Mouse (Mus musculus): Measurements from ENCODE around the gene Mphosph9. TPM values are rescaled to one million over a fixed set of nuclear protein-coding genes. Genes with fewer than 3 reads are reported as not detected.
A peak's percentile ranks its signal among the peaks of the same experiment; 100 is the strongest.

The Mphosph9 gene
- polyA plus RNA-seq, 1 experiment: 3.1 TPM

DNA sequence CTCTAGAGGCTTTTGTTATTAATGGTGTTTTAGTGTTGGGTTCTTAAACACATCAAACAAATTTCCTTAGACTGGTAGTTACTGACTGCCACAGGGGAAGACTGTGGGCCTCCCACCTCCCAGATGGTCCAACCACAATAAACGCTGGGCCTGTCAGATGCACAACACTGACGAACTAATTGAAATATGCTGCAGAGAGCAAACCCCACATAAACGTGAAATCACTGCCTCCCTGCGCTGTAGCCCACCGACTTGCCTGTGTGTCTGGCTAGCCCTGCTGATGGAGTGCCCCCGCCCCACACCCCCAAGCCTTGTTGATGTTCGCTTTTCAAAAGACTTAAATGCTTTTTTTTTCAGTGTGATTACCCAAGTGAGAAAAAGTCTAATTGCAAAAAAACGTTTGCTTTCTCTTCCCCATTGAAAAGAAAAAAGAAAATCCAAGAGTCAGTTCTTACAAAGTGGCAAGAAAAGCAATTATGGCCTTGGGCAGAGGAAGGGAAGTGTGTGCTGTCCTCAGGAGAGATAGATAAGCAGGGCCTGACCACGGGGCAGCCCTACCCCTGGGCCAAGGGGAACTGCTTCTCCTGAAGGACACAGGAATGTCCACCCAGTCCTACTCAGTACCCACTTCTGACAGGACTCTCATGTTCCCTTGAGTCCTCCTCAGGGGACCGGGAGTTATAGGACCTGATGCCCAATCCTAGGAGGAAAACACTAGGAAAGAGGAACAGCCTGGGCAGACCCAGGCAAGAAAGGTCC lies 85.9 kb downstream of the Mphosph9 start:
- H3K27ac ChIP-seq (ENCODE audit: insufficient read depth, low read depth, low read length): no peak overlapping the region
- no peak for TF ChIP-seq POLR2A (IDR thresholded peaks at IDR 0.05; ENCODE audit: low read depth, low read length)
- no peak for TF ChIP-seq CTCF (conservative IDR thresholded peaks at IDR 0.05; ENCODE audit: insufficient read depth, insufficient read length, low read depth, low read length)
- no peak for DNase-seq
- no peaks in the 10 kb centered on the region for H3K27me3 ChIP-seq (replicated peaks; ENCODE audit: control insufficient read depth, insufficient read depth, low read length)
- no peak overlapping the region for H3K4me3 ChIP-seq (ENCODE audit: insufficient read depth, low read depth, low read length)
- no peaks in the 10 kb centered on the region for H3K36me3 ChIP-seq (ENCODE audit: control insufficient read depth, insufficient read depth, low read length)
- 58% methylated on average over 10 of the region's 10 CpGs for WGBS
- H3K4me1 ChIP-seq (ENCODE audit: control insufficient read depth, insufficient read depth, low read length): peaks cover 3% of the 10 kb centered on the region; the same call in 1 of the 2 replicates

DNA sequence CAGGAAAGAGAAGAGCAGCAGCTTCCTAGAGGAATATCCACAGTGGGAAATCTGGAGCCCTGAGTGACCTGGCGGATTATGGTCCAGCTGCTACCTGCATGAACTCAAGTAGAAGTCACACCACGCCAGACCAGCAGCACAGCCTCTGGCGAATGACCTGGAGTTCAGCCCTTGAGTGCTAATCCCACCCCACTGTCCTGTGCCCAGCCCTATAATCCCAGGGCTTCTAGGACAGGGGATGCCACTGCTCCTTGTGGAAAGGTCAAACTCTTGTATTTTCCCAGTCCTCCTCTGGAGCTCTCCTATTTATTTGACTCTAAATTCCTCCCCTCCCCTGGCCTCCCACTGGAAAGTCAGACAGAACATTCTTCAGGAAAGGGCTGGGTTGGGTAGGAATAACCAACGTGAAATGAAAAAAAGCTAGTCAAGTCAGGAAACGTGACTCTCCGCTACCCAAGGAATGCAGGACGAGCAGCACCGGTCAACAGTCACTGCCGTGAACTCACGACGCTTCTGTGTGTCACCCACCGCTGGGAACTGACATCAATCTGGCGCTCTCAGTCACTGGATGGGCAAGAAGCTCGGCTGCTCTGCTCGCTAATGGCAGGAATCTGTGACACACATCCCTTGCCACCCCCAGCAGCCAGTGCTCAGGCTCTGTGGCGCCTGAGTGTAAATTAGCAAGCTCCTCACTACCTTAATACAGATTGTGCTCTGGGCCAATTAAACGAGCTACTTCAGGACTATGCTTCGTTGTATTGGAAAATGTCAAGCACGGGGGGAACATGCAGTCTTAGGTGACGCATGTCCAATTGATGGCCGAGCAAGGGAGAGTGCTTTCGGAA lies 86.7 kb downstream of the Mphosph9 start:
- H3K27me3 ChIP-seq (replicated peaks; ENCODE audit: control insufficient read depth, insufficient read depth, low read length): no peaks in the 10 kb centered on the region
- H3K27ac ChIP-seq (ENCODE audit: insufficient read depth, low read depth, low read length): no peak overlapping the region
- WGBS: 42% methylated on average over 22 of the region's 22 CpGs
- no peak overlapping the region for H3K4me3 ChIP-seq (ENCODE audit: insufficient read depth, low read depth, low read length)
- peaks cover 8% of the 10 kb centered on the region for H3K4me1 ChIP-seq (ENCODE audit: control insufficient read depth, insufficient read depth, low read length)
- H3K36me3 ChIP-seq (ENCODE audit: control insufficient read depth, insufficient read depth, low read length): no peaks in the 10 kb centered on the region
- TF ChIP-seq POLR2A (IDR thresholded peaks at IDR 0.05; ENCODE audit: low read depth, low read length): no peak
- TF ChIP-seq CTCF (conservative IDR thresholded peaks at IDR 0.05; ENCODE audit: insufficient read depth, insufficient read length, low read depth, low read length): no peak
- peak; percentile 73 for DNase-seq

GRCm38 (mm10) chr5:124236180-124236579 lies 91.6 kb downstream of the Mphosph9 start:
- no peaks in the 10 kb centered on the region for H3K36me3 ChIP-seq (ENCODE audit: control insufficient read depth, insufficient read depth, low read length)
- DNase-seq: peak; percentile 94
- H3K27ac ChIP-seq (ENCODE audit: insufficient read depth, low read depth, low read length): peak overlapping the region; percentile 39; the same call in 1 of the 2 replicates
- WGBS: 31% methylated on average over 4 of the region's 4 CpGs
- H3K4me3 ChIP-seq (ENCODE audit: insufficient read depth, low read depth, low read length): no peak overlapping the region
- peaks cover 9% of the 10 kb centered on the region for H3K4me1 ChIP-seq (ENCODE audit: control insufficient read depth, insufficient read depth, low read length)
- no peaks in the 10 kb centered on the region for H3K27me3 ChIP-seq (replicated peaks; ENCODE audit: control insufficient read depth, insufficient read depth, low read length)
- TF ChIP-seq CTCF (conservative IDR thresholded peaks at IDR 0.05; ENCODE audit: insufficient read depth, insufficient read length, low read depth, low read length): no peak
- no peak for TF ChIP-seq POLR2A (IDR thresholded peaks at IDR 0.05; ENCODE audit: low read depth, low read length)

DNA sequence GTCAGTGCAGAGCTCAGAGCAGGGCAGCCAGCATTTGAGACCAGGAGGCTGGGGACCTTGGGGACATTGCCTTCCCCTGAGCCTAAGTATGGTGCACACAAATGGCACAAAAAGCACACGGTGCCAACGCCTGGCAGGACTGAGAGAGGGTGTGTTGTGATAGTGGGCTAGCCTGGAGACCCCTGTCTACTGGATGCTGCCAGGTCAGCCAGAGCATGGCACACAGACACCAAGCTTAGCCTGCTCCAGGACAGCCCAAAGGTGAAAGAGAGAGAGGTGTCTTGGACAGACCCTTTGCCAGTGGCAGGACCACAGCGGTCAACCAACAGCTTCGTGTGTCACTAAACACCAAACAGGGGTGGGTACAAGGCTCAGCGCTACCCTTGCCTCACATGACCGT lies 93.0 kb downstream of the Mphosph9 start:
- Histone ChIP-seq H3K27ac (ENCODE audit: insufficient read depth, low read depth, low read length) (no peak overlapping the region), H3K27me3 (replicated peaks; ENCODE audit: control insufficient read depth, insufficient read depth, low read length) (no peaks in the 10 kb centered on the region), H3K4me3 (ENCODE audit: insufficient read depth, low read depth, low read length) (no peak overlapping the region), H3K36me3 (ENCODE audit: control insufficient read depth, insufficient read depth, low read length) (no peaks in the 10 kb centered on the region), H3K4me1 (ENCODE audit: control insufficient read depth, insufficient read depth, low read length) (peaks cover 8% of the 10 kb centered on the region)
- TF ChIP-seq POLR2A (IDR thresholded peaks at IDR 0.05; ENCODE audit: low read depth, low read length) (no peak), CTCF (conservative IDR thresholded peaks at IDR 0.05; ENCODE audit: insufficient read depth, insufficient read length, low read depth, low read length) (no peak)
- no peak for DNase-seq
- WGBS: 95% methylated on average over 6 of the region's 6 CpGs

- H3K27ac ChIP-seq (ENCODE audit: insufficient read depth, low read depth, low read length): no peak overlapping the region
- H3K27me3 ChIP-seq (replicated peaks; ENCODE audit: control insufficient read depth, insufficient read depth, low read length): no peaks in the 10 kb centered on the region
- DNase-seq: peak; percentile 34
- WGBS: 52% methylated on average over 12 of the region's 12 CpGs
- TF ChIP-seq CTCF (conservative IDR thresholded peaks at IDR 0.05; ENCODE audit: insufficient read depth, insufficient read length, low read depth, low read length) (no peak), POLR2A (IDR thresholded peaks at IDR 0.05; ENCODE audit: low read depth, low read length) (no peak)
- H3K4me1 ChIP-seq (ENCODE audit: control insufficient read depth, insufficient read depth, low read length): peaks cover 8% of the 10 kb centered on the region
- no peak overlapping the region for H3K4me3 ChIP-seq (ENCODE audit: insufficient read depth, low read depth, low read length)
- no peaks in the 10 kb centered on the region for H3K36me3 ChIP-seq (ENCODE audit: control insufficient read depth, insufficient read depth, low read length)
Observed at GRCm38 (mm10) chr5:124233874-124234661, 93.7 kb downstream of the Mphosph9 start.

- no peak for DNase-seq
- Histone ChIP-seq H3K27ac (ENCODE audit: insufficient read depth, low read depth, low read length) (no peak overlapping the region), H3K4me1 (ENCODE audit: control insufficient read depth, insufficient read depth, low read length) (peaks cover 8% of the 10 kb centered on the region), H3K4me3 (ENCODE audit: insufficient read depth, low read depth, low read length) (no peak overlapping the region), H3K27me3 (replicated peaks; ENCODE audit: control insufficient read depth, insufficient read depth, low read length) (no peaks in the 10 kb centered on the region), H3K36me3 (ENCODE audit: control insufficient read depth, insufficient read depth, low read length) (no peaks in the 10 kb centered on the region)
- TF ChIP-seq CTCF (conservative IDR thresholded peaks at IDR 0.05; ENCODE audit: insufficient read depth, insufficient read length, low read depth, low read length) (no peak), POLR2A (IDR thresholded peaks at IDR 0.05; ENCODE audit: low read depth, low read length) (no peak)
- 55% methylated on average over 8 of the region's 8 CpGs for WGBS
Observed at GRCm38 (mm10) chr5:124233144-124233465, 94.7 kb downstream of the Mphosph9 start.

All from kidney, adult 2 months (tissue).